Mouse (Mus musculus) heart, embryonic 15.5 days (tissue): ENCODE measurements around the gene Plgrkt. TPM values are rescaled to one million over a fixed set of nuclear protein-coding genes. Genes with fewer than 3 reads are reported as not detected.

Source experiments
- ATAC-seq: fragments of 200-750 bp; cut with Nextera tagmentation; replicated peaks from 2 replicates; pipeline ENCODE4 v1.8.0; 2017; ENCODE audit warnings: low read depth, moderate TSS enrichment; ENCODE audit not compliant: insufficient number of reproducible peaks, insufficient read depth, low FRiP score
- H3K27ac ChIP-seq: fragments of 300-500 bp; sonication (generic); 2 replicates; pipeline ENCODE4 v1.5.1; 2015; ENCODE audit warnings: mild to moderate bottlenecking, inconsistent platforms
- H3K27me3 ChIP-seq: fragments of 300-500 bp; sonication (generic); 2 replicates; pipeline ENCODE4 v1.6.1; 2015; ENCODE audit warnings: inconsistent platforms
- H3K36me3 ChIP-seq: fragments of 300-500 bp; sonication (generic); 2 replicates; pipeline ENCODE4 v1.6.1; 2015; ENCODE audit warnings: mild to moderate bottlenecking, inconsistent platforms
- H3K4me1 ChIP-seq: fragments of 300-500 bp; sonication (generic); replicated peaks from 2 replicates; pipeline ENCODE4 v1.6.1; 2015; ENCODE audit warnings: inconsistent platforms
- H3K4me2 ChIP-seq: fragments of 300-500 bp; sonication (generic); 2 replicates; pipeline ENCODE4 v1.6.1; 2015; ENCODE audit warnings: inconsistent platforms, mild to moderate bottlenecking, moderate library complexity
- H3K4me3 ChIP-seq: fragments of 300-500 bp; sonication (generic); 2 replicates; pipeline ENCODE4 v1.5.1; 2015; ENCODE audit warnings: mild to moderate bottlenecking, inconsistent platforms
- H3K9ac ChIP-seq: fragments of 300-500 bp; sonication (generic); 2 replicates; pipeline ENCODE4 v1.6.1; 2015; ENCODE audit warnings: mild to moderate bottlenecking, inconsistent platforms
- H3K9me3 ChIP-seq: fragments of 300-500 bp; sonication (generic); replicated peaks from 2 replicates; pipeline ENCODE4 v1.6.1; 2016; ENCODE audit warnings: inconsistent platforms
- WGBS: fragments of 180-500 bp; shearing (Covaris S2); methylation state at CpG from one replicate; pipeline ENCODE4 v1.1.7; 2015; ENCODE audit warnings: mixed read lengths; 5-methylcytosine and 5-hydroxymethylcytosine counted together
- polyA plus RNA-seq: library from polyadenylated mRNA; unstranded; fragments of >200 nt; fragmentation: Nextera tagmentation; extraction: Ambion mirVana; gene quantifications from 2 replicates; pipeline ENCODE4 v1.2.1, GENCODE M21; 2015

Gene Plgrkt
- polyA plus RNA-seq, 1 experiment from 2014 or later, result 49.2 TPM

DNA sequence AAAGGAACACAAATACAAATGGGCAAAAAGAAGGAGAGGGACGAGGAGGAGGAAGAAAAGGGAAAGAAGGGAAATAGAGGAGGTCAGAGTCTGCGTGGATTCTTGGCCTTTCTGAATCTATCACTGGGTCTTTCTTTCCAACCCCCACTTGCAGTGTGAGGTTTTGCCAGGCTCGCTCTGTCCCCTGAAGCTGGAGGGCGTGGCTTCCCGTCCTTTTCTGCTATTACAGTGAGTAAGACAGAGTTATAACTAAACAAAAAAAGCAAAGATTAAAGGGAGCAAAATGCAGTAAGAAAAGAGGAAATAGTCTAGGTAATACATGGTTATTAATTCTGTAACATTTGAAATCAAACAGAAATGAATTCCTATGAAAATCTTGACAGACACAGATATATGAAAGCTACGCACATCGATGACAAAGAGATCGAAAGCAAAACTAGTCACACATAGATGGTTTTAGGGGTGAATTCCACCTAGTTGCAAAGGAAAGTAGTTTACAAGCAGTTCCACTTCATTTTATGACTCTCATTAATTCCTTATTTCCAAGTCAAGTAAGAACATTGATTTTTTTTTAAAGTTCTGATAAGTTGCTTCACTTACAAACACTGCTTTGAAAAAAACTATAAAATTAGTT lies 43.7 kb downstream of the Plgrkt start:
- ATAC-seq, result no peak
- WGBS, result 68% methylated on average over 8 of the region's 8 CpGs
- H3K4me2 ChIP-seq, result no peak overlapping the region

DNA sequence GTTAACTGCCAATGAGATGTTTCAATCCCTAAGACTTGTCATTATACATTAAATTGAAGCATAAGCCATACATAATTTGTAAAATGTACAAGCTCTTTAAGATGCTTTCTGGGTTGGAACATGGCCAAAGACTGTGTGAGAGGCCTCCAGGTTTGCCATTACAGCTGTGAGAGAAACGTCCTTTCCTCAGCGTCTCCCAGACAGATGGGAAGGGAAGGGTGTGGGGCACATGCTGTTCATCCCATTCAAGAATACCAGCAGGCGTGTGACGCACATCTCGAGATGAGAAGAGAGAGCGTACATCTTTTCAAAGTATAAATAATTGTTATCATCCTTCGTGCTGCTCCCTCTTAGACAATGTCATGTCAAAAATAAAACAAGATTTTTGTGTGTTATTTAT lies 54.5 kb downstream of the Plgrkt start:
- Histone ChIP-seq H3K27ac (no peak overlapping the region), H3K36me3 (peaks cover 33% of the 10 kb centered on the region), H3K9ac (no peak overlapping the region), H3K4me3 (no peak overlapping the region), H3K9me3 (0 out of 2 replicates have a peak, but pooled peaks cover 3% of the 10 kb centered on the region), H3K27me3 (no peaks in the 10 kb centered on the region), H3K4me1 (no peaks in the 10 kb centered on the region), H3K4me2 (no peak overlapping the region)
- ATAC-seq, result no peak
- 69% methylated on average over 7 of the region's 7 CpGs for WGBS

More for the DNA sequence above, 43.7 kb downstream of the Plgrkt start:
- Histone ChIP-seq H3K36me3 (no peaks in the 10 kb centered on the region), H3K27ac (no peak overlapping the region), H3K4me1 (0 out of 2 replicates have a peak, but pooled peaks cover 3% of the 10 kb centered on the region), H3K4me3 (no peak overlapping the region), H3K27me3 (no peaks in the 10 kb centered on the region), H3K9me3 (no peaks in the 10 kb centered on the region), H3K9ac (no peak overlapping the region)

DNA sequence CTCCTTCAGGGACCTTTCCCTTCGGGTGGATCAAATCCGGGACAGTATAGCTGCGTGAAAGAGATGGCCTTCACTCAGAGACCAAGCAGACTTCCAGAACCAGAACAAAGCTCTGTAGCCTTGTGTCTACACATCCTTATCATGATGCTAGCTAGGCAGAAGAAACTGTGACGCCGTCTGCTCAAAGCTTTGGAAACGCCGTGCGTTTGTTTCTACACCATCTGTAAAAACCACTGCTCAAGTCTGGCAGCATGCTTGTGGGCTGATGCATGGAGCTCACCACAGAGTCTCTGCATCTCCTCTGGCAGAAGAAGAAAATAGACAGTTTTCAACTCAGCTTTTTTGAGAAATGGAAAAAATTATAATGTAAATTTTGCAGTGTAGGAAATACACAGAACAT lies 55.4 kb downstream of the Plgrkt start:
- Histone ChIP-seq H3K9ac (no peak overlapping the region), H3K27ac (no peak overlapping the region), H3K4me3 (no peak overlapping the region), H3K9me3 (0 out of 2 replicates have a peak, but pooled peaks cover 3% of the 10 kb centered on the region), H3K4me1 (no peaks in the 10 kb centered on the region), H3K4me2 (no peak overlapping the region), H3K27me3 (no peaks in the 10 kb centered on the region), H3K36me3 (peaks cover 33% of the 10 kb centered on the region)
- WGBS, result 87% methylated on average over 8 of the region's 8 CpGs
- no peak for ATAC-seq

DNA sequence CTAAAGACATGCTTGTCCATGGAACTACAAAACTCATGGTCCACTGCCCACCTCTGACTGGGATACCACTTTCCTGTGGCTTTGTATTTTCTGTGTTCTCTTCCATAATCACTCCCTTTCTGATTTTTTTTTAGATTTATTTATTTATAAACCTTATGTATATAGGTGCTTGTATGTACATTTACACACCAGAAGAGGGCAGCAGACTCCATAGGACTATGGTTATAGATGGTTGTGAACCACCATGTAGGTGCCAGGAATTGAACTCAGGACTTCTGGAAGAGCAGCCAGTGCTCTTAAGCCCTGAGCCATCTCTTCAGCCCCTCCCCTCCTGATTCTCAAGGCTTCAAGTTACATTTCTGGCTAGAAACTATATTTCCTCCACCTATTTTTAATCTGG lies 58.4 kb downstream of the Plgrkt start:
- H3K4me3 ChIP-seq, result no peak overlapping the region
- H3K4me2 ChIP-seq, result no peak overlapping the region
- H3K36me3 ChIP-seq, result peaks cover 24% of the 10 kb centered on the region
- ATAC-seq, result no peak
- H3K27ac ChIP-seq, result no peak overlapping the region
- no peak overlapping the region for H3K9ac ChIP-seq
- H3K27me3 ChIP-seq, result no peaks in the 10 kb centered on the region
- no peaks in the 10 kb centered on the region for H3K9me3 ChIP-seq
- H3K4me1 ChIP-seq, result no peaks in the 10 kb centered on the region

DNA sequence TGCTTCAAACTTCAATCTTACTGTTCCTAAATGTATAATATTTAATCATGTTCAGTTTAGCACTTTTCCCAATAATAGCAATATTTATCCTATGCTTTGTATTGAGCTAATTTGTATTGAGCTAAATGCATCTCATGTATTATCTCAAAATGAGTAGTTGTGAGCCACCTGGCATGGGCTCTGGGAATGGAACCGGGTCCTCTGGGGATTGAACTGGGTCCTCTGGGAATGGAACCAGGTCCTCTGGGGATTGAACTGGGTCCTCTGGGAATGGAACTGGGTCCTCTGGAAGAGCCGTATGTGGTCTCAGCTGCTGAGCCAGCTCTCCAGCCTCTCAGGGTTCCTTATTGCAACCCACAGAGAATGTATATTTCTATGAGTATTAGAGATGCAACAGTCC lies 65.1 kb downstream of the Plgrkt start:
- Histone ChIP-seq H3K27me3 (no peaks in the 10 kb centered on the region), H3K4me1 (no peaks in the 10 kb centered on the region), H3K9ac (no peak overlapping the region), H3K4me3 (no peak overlapping the region), H3K27ac (no peak overlapping the region), H3K36me3 (peaks cover 14% of the 10 kb centered on the region), H3K9me3 (no peaks in the 10 kb centered on the region), H3K4me2 (no peak overlapping the region)
- no peak for ATAC-seq
- 85% methylated on average over 2 of the region's 2 CpGs for WGBS

DNA sequence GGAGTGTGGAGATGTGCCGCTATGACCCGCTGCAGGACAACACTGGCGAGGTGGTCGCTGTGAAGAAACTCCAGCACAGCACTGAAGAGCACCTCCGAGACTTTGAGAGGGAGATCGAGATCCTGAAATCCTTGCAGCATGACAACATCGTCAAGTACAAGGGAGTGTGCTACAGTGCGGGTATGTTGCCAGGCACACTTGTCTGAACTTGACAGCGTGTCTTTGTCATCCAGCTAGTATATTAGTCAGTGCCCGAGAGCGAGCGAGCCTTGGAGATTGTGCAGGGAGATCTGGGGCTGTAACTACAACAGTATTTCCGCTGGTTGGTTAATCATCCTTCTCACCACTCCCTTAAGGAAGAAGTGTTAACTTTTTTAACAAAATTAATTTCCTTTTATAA lies 66.3 kb downstream of the Plgrkt start:
- H3K36me3 ChIP-seq, result peaks cover 25% of the 10 kb centered on the region
- no peaks in the 10 kb centered on the region for H3K27me3 ChIP-seq
- H3K4me1 ChIP-seq, result no peaks in the 10 kb centered on the region
- no peaks in the 10 kb centered on the region for H3K9me3 ChIP-seq
- H3K4me2 ChIP-seq, result no peak overlapping the region
- 87% methylated on average over 13 of the region's 13 CpGs for WGBS
- ATAC-seq, result no peak
- no peak overlapping the region for H3K4me3 ChIP-seq
- H3K9ac ChIP-seq, result no peak overlapping the region
- no peak overlapping the region for H3K27ac ChIP-seq

Other genes with a start within 250 kb of the Plgrkt start
- 5.7 and 7.6 TPM in 2 replicates for gene Jak2, start 115.6 kb downstream of the Plgrkt start, polyA plus RNA-seq
- 3.6 and 4.0 TPM in 2 replicates for gene Insl6, start 42.0 kb downstream of the Plgrkt start, polyA plus RNA-seq
- gene Rln1, start 32.7 kb downstream of the Plgrkt start, polyA plus RNA-seq, result 0.18 TPM in 1 of 2 replicates, not detected in the other
- gene Cd274, start 65 bp upstream of the Plgrkt start, polyA plus RNA-seq, result 0.48 and 3.0 TPM in 2 replicates
- gene Pdcd1lg2, start 43.5 kb upstream of the Plgrkt start, polyA plus RNA-seq, result 0.22 TPM in 1 of 2 replicates, not detected in the other
- 6.5 and 7.5 TPM in 2 replicates for gene Ric1, start 154.9 kb upstream of the Plgrkt start, polyA plus RNA-seq